Mouse (Mus musculus) layer of hippocampus, adult 18-20 months (tissue): ENCODE data around the gene Mapk13. TPM values are rescaled to one million over a fixed set of nuclear protein-coding genes. Genes with fewer than 3 reads are reported as not detected.
"Not testable (repeated sequence)": the region's sequence is repeated elsewhere in the genome, so short reads cannot be mapped to it uniquely, and the experiment has no call there.

Source experiments
- DNase-seq, 2 experiments: peaks; one replicate each; pipeline ENCODE4 v3.0.0; 2022; ENCODE audit warnings: low spot score in 2 of 2
- total RNA-seq, 2 experiments: library from RNA; stranded (reverse); gene quantifications; 2 replicates each; pipeline ENCODE4 v1.2.3; 2021

Gene Mapk13
- total RNA-seq, 2 experiments from 2014 or later, result 1.3 to 2.1 TPM

DNA sequence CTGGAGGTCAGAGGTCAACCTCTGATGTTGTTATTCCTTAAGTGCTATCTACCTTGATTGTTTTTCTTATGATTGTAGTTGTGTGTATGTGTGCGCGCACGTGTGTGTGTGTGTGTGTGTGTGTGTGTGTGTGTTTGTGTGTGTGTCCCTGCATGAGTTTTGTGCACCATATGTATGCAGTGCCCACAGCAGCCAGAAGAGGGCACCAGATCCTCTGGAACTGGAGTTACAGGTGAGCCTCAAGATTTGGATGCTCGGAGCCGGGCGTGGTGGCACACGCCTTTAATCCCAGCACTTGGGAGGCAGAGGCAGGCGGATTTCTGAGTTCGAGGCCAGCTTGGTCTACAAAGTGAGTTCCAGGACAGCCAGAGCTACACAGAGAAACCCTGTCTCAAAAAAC is 5.2 kb downstream of the Mapk13 start:
- not testable (repeated sequence) for DNase-seq

DNA sequence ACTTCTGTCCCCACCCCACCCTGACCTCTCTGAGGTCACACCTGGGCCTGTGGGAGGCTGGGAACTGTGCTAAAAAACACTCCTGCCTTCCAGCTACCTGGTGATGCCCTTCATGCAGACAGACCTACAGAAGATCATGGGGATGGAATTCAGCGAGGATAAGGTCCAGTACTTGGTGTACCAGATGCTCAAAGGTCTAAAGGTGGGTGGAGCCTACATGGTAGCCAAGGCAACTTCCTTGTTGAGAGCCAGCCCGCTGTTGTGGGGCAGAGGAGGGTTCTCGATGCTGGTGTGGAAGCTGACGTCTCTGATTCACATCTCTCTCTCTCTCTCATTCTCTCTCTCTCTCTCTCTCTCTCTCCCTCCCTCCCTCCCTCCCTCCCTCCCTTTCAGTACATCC is 6.1 kb downstream of the Mapk13 start:
- no peak for DNase-seq

DNA sequence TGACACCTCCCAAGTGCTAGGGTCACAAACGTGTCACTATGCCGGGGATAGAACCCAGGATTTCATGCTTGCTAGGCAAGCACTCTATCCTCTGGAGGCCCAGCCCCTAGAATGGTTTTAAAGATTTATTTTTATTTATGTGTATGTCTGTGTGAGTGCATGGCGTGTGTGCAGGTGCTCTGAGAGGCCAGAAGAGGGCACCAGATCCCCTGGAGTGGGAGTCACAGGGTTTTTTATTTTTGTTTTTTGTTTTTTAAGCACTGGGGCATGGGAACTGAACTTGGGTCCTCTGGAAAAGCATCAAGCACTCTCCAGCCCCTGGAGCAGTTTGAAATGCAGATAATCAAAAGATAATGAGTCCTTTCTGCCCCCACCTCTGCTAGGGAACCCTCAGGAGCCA is 7.7 kb downstream of the Mapk13 start:
- DNase-seq, result no peak

DNA sequence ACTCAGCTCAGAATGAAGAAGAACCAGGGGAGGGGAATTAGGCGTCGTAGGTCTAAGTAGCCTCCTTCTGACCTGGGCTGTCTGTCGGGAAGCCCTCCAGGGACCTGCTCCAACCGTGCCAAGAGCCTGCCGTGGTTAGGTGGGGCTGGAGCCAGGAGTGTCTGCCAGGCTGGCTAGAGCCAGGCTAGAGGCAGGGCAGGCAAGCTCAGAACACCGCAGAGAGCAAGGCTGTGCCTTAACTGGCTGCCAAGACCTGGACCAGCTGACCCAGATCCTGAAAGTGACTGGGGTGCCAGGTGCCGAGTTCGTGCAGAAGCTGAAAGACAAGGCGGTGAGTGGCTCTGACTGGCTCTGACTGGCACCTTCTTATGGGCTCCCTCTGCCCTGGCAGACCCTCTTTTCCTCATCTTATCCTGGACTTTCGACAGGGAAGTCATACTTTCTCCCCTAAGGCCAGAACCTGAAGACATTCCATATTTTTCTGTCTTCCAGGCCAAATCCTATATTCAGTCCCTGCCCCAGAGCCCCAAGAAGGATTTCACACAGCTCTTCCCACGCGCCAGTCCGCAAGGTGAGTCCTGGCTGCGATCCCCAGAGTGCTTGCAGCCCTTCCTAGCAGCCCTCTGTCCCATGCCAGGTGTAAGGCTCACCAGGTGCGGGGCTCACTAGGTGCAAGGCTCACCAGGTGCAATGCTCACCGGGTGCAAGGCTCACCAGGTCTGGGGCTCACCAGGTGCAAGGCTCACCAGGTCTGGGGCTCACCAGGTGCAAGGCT is 8.3 kb downstream of the Mapk13 start:
- peak in 1 of 2 experiments; percentile 18 for DNase-seq

DNA sequence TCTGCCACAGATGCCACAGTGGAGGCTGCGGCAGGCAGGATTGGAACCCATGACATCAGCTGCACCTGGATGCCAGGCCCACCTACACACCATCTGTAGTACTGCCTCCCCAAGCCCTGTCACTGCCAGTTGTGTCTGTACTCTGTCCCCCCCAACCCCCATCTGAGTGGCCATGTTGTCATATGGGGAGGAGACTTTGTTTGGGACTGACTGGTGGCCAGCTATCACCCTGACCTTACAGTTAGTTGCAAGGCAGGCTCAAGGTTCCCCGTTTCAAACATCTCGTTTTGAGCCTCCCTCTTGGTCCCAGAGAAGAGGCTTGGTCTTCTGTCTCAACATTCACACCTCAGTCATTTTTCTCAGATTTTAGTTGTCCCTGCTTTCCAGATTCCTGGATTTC is 10.6 kb downstream of the Mapk13 start:
- no peak for DNase-seq

DNA sequence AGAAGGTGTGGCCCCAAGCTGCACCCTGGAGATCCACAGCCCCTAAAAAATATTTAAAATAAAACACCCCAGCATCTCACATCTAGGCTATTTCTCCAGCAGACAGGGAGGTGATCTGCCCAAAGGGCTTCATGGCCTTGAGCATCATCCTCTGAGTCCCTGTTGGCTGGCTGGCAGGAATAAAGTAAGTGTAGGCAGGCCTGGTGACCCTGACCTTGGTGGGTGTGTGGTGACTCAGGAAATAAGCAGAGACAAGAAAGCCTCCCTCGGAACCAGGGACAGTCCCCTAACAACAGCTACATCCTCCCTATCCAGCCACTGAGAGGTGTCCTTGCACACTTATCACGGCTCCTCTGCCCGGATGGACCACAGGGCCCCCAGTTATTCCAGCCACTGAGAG is 11.7 kb downstream of the Mapk13 start:
- DNase-seq, result no peak

DNA sequence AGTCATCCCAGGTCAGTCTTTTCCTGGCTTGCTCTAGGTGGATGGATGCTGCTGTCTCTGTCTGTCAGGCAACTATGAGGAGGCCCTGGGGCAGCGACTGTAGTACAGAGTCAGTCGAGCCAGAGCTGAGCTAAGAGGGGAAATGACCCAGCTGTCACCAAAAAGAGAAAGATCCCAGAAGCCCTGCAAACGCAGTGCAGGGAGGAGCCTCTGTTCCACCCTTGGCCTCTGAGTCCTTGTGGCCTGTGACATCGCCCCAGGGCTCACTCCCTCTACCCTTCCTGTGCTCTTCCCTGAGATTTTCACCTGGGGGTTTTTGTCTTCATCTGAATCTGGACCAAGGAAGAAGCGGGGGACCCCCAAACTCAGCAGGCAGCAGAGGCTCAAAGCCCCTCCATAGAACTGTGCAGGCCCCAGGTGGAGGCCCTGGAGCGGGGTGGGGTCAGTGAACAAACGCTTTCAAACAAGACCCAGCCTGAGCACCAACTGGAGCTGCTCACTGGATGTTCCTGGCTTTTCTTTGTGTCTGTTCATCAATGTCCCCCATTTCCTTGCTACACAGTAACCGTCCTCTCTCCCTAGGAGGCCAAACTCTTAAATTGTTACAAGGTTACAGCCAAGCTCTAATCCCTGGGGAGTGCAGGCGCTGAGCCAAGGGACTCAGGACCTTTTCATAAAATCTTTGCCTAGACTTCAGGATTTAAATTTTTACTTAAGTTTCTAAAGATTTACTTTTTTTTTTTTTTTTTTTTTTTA is 12.4 kb downstream of the Mapk13 start:
- no peak for DNase-seq

DNA sequence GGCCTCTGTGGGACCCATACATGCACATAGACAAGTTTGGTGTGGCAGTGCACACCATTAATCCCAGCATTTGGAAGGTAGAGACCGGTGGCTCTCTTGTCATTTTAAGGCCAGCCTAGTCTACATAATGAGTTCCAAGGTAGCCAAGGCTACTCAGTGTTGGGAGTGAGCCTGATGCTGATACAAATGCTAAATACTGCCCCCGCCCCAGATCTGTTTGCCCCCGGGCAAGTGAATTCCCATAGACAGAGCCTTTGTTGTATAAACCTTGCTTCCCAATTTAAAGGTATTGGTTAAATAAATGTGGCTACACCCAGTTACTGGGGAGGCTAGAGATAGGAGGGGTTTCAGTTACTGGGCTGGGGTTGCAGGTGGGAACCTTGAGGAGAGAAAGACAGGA is 15.9 kb downstream of the Mapk13 start:
- DNase-seq, result no peak

DNA sequence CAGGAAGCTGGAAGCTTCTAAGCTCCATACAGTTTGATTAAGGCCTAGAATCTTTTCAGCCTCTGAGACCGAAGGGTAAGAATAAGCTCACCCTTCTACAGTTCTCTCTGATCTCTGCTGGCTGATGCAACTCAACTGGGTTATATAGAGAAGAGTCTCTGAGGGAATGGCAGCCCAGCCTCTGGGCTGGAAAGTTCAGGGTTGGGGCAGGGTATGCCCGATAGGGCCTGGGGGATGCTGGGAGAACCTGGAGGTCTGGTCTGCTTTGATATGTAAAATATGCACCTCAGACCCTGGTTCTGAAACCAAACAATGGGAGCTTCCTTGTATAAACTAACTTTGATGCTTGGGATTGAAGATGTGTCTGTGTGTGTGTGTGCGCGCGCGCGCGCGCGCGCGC is 18.4 kb downstream of the Mapk13 start:
- DNase-seq, result no peak

DNA sequence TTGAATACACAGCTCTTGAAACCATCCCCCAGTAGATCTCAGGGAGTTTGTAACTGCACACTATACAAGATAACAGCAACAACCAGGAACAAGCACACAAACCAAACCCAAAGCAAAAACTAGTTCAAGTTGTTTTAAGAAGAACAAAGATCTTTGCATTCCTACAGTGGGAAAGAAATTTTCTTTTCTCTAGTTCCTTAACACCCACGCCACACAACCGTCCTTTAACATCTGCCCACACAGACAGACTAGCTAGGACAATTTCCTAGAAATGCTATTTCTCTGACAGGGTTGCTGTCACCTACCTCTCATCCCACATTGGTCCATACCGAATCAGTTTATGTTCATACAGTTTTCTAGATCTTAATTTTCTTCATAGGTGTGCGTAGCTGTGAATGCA is 27.9 kb downstream of the Mapk13 start:
- DNase-seq, result no peak

DNA sequence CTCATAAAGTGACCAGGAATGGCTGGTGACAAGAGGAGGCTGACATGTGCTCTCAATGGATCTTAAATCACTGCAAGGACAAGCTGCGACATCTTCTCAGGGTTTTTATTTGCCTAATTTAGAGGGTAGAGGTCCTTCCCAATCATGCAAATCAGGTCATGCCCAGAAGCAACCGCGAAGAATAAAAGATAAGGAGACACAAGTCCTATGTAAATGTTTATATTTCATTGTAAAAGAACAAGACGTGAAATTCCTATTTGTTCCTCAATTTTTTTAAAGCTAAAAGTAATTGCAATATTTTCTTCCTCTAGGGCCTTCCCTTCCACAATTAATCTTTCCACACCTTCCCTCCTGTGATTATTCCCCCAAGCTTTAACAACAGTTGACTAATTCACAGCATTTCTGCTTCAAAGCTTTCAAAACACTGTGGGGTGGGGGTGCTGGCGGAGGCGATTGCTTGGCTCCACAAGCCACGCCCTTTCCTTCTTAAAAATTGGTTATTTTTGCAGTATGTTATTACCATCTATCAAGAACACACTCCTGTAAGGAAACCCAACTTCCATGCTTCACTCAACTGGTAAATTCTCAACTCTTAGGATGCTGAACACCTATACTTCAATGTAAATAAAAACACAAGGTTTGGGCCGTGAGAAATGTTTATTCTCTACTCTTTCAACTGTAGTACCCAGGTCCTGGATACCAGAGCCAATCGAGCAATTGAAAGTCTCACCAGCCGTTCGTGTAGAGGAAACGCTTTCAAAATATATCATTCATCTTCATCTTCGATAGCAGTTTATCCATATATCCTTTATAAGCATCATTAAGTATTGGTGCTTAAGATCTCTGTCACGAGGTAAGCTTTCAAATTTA is 30.4 kb downstream of the Mapk13 start:
- DNase-seq, result no peak

DNA sequence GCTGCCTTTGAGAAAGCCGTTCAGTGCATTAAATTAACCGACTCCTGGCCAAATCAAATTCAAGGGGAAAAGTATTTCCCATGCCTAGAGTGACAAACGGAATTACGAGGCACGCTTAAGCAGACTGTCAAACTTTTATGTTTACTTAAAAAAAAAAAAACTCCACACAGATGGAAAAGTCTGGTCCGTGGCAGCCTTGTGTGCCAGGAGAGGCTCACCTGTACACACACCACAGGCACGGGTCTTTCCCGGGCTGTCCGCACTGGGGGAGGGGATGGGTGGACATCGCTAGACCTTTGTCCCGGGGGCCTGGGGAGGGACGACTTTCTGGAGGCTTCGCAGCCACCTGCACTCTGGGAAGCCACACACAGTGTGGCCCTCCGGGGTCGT is 31.2 kb downstream of the Mapk13 start:
- DNase-seq, result no peak

DNA sequence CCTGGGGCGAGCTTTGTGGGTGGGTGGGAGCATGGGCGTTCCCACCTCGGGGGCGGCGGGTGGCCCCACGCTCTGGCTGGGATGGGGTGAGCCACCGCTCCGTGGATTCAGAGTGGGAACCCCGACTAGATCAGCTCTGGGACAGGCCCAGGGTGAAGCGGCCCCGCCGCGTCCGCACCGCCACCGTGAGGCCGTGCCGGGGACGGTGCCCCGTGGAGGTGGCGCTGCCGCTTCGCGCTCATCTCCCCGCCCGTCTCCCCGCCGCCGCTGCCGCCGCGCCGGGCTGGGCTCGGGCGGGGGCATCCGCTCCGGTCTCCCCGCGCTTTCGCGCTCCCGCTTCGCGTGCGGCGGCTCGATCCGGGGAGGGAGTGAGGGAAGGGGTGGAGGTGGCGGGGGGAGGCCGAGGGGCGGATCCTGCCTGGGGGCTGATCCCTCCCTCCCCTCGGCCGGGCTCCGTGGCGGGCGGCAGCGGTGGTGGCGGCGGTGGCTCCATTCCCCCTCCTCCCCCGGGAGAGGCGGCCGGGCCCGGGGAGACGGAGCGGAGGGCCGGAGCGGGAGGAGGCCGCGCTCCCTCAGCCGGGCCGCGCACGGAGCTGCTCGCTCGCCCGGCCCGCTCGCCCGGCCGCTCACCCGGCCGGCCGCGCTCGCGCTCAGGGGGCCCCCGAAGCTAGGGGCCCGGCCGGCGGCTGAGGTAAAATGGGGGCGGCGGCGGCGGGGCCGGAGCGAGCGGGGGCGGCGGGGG is 31.7 kb downstream of the Mapk13 start, which contains the start of gene Brpf3:
Brpf3 (plus strand) TSS at position 420 of the 742 bp plus-strand sequence.
- DNase-seq, result peak; percentile 59 to 70

DNA sequence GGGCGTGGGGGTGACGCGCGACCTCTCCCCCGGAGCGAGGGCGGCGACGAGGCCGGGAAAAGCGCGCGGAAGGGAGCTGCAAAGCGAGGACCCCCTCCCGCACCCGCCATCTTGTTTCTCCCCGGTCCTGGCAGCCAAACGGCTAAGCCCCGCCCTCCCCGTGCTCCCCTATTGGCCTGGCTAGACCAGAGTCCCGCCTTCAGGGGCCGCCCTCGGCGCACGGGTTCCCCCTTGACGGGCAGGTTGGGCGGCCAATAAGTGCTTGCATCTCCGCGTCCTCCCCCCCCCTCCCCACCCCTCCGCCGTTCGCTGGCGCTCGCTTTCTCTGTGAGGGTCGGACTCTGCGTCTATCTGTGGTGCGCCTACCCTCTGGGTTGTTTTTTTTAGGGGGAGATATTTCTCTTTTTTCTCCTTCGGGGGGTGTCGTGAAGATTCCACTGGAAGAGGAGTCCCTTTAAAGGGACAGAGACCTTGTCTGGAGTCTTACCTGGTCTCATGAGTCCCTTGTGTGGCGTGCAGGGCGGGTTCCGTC is 32.4 kb downstream of the Mapk13 start:
- peak; percentile 96 to 99 for DNase-seq

DNA sequence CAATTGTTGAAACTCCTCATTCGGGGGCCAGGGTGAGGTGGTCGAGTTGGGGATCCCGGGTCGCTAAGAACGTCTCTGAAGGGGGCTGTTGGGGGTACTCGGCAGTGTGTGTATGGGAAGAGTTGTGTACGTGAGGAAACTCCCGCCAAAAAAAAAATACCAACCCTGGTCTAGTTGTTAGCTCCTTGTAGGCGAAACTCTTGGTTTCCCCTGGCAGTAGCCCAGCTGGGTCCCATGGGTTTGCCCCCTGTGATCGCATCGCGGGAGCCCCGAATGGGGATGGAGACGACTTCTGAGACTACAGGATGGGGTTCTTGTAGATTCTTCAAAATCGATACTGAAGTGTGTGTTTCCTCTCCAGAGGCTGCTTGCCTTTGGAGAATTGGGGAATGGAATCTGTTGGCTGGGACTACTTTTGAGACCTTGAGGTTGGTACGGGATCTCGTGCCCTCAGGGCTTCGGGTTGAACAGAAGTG is 32.9 kb downstream of the Mapk13 start:
- no peak for DNase-seq

DNA sequence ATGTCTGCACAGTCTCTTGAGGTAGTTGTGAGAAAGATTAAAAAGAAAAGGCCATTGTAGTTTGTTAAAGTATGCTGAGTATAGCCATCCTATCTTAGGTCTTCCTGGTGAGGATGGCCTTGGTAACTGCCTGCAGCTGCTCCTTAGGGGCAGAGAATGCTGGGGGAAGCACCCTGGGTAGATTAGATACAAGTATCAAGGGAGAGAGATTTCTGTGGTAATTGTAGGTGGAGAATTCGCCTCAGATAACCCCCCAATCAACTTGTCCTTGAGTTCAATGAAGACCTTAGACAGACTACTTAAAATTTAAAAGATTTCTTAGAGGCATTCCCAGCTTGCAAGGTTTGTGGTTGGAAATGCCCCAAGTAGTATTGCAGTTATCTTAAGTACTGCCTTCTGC is 34.2 kb downstream of the Mapk13 start:
- no peak for DNase-seq

DNA sequence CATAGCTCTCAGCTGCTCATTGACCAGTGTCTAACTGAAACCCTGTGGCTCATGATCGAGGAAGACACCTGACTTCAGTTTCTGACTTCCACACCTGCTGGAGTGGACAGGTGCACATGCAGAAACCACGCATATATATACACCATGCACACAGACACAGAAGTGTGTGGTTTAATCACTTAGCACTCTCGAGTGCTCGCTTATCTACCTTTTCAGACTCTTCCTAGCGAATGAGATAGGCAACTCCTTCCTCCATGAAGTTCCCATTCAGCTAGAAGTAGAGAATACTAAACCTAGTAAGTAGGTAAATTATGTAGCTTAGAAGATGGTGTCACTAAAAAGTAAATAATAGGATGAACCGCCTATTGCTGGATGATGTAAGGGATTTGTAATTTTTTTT is 35.9 kb downstream of the Mapk13 start:
- no peak for DNase-seq

DNA sequence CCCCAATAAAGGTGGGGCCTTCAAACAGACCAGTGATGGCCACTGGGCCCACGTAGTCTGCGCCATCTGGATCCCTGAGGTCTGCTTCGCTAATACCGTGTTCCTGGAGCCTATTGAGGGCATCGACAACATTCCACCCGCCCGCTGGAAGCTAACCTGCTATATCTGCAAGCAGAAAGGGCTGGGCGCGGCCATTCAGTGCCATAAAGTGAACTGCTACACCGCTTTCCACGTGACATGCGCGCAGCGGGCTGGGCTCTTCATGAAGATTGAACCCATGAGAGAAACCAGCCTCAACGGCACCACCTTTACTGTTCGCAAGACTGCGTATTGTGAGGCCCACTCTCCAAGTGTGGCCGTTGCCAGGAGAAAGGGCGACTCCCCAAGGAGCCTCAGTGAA is 37.7 kb downstream of the Mapk13 start:
- no peak for DNase-seq

DNA sequence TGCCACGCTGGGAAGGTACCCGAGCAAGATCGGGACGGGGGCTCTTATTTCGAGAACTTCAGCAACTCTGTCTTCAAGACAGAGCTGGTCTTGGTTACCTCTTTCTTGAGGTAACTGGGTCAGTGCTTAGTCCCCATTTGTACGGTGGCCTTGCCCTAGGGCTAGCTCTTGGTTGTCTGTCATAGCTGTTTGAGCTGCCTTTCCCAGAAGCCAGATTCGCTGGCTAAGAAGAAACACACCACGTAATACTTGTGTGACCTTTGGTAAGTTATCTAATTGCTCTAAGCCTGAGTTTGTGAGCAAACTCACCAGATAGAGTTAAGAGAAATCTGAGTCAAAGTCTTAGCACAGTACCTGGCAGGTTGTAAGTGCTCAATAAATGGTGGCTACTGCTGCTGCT is 39.6 kb downstream of the Mapk13 start:
- no peak for DNase-seq

DNA sequence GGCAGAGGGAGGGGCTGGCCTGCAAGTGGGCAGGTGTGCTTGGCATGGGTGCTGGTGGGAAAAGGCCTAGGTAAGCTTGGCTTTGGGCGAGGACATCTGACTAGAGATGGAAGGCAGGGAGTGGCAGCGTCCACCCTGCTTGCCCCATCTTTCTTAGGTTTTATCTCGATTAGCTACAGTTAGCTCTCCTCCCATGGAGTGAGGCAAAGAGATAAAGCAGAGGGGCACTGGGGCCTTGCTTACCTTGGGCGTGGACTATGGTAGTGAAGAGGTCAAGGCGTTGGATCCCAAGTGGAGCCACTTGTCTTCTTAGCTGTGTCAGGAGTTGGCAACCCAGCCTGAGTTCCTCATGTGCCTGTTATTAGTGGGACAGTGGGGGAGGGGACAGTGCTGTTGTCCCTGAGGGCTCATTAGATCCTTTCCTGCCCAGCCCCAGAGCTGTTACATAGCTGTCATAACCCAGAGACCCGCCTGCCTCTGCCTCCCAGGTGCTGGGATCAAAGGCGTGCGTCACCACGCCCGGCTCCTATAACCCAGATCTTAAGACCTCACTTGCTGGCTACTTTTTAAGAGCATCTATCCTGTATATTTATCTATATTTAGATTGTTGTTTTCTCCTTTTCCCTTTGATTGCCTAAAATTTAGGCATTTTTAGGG is 40.2 kb downstream of the Mapk13 start:
- no peak for DNase-seq
